Mouse (Mus musculus) lung, adult 2 months (tissue): ENCODE results near the gene Lbp. TPM values are rescaled to one million over a fixed set of nuclear protein-coding genes. Genes with fewer than 3 reads are reported as not detected.

Experiments
- DNase-seq: peaks from one replicate; pipeline ENCODE4 v3.0.0; 2022
- H3K4me1 ChIP-seq: fragments of 200-500 bp; 2 replicates; pipeline ENCODE4 v1.6.1; 2011; ENCODE audit warnings: low read length; ENCODE audit not compliant: control insufficient read depth, insufficient read depth
- H3K4me3 ChIP-seq: fragments of 200-500 bp; replicated peaks from 2 replicates; pipeline ENCODE3; 2011; ENCODE audit warnings: low read depth, mild to moderate bottlenecking, control low read depth, low read length; ENCODE audit errors: extremely low read depth
- CTCF ChIP-seq: fragments of 200-500 bp; IDR thresholded peaks from 2 replicates; pipeline ENCODE4 v1.5.1; 2011; ENCODE audit warnings: mild to moderate bottlenecking, low read length, control low read depth; ENCODE audit not compliant: insufficient read depth
- POLR2A ChIP-seq: fragments of 200-500 bp; IDR thresholded peaks from 2 replicates; pipeline ENCODE4 v1.6.1; 2011; ENCODE audit warnings: low read depth, mild to moderate bottlenecking, control low read depth, low read length, borderline replicate concordance; ENCODE audit errors: extremely low read depth
- WGBS: fragments of 180-500 bp; shearing (Covaris S2); methylation state at CpG from one replicate; pipeline ENCODE4 v1.1.7; 2018; 5-methylcytosine and 5-hydroxymethylcytosine counted together
- polyA plus RNA-seq: library from polyadenylated mRNA; depleted of rRNA; stranded (reverse); fragments of >200 nt; gene quantifications from 2 replicates; pipeline ENCODE4 v1.2.3, GENCODE M21; 2012

Lbp gene
- polyA plus RNA-seq, 1 experiment = 110 TPM

DNA sequence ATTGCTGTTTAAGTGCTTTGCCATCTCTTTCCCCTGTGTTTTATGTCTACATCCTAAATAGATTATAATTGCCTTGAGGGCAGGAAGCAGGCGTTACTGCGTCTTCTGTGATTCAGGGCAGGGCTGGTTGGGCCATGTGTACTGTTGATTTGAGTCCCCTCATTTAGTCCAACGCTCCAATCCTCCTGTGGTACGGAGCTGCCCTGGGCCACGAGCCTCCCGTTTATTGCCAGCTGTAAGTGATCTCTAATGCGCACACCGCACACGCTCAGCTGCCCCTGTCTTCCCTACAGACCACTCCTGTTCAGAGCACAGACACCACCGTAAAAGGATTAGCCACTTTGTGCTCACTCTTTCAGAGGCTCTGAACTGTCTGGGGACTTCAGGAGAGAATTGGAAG lies 31.4 kb downstream of the Lbp start:
- Histone ChIP-seq H3K4me1 (no peaks in the 10 kb centered on the region), H3K4me3 (no peak overlapping the region)
- DNase-seq = no peak
- 77% methylated on average over 10 of the region's 10 CpGs for WGBS
- TF ChIP-seq POLR2A (no peak), CTCF (no peak)

DNA sequence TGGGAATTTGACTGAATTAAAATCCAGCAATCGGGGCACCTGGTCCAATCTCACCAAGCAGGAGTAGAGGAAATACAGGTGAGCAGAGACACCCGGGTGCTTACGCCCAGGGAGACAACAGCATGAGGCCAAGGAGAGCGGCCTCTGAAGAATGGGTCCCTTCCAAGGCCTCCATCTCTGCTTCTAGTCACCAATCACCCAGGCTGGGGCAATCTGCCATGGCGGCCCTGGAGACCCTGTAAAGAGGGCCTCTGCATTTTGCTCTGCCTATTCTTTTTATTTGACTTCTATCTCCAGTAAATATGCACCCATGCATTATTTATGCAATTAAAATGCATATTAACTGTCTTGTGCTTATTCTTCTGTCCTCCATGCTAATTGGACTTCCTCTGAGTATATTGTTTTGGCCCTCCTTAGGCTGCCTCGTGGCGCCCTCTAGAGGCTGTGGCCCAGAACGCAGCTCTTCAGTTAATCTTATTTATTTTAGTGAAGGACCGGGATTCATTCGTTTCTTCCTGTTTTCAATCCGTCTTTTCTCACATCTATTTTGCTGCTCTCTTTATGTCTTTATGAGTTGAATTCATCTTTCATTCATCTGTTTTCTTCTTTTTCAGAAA lies 33.8 kb downstream of the Lbp start:
- TF ChIP-seq POLR2A = no peak
- peak; percentile 81 for TF ChIP-seq CTCF
- 36% methylated on average over 11 of the region's 11 CpGs for WGBS
- Histone ChIP-seq H3K4me1 (no peaks in the 10 kb centered on the region), H3K4me3 (no peak overlapping the region)
- peak; percentile 45 for DNase-seq

DNA sequence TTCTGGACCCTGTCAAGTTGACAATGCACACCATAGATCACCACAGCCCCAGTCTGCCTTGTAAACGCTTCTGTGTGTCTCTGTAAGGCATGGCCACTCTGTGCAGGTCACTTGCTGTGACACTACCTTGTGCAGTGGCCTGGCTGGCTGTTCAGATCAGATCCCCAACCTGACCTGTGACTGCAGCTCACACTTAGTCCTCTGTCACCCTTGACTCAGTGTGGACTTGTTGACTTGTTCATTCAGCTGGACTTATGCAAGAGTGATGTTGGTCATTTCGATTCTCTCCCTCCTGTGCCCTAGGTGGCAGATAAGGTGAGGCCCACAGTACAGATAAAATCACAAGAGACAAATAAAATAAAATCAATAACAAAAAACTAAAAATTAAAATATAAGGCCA lies 35.0 kb downstream of the Lbp start:
- DNase-seq = no peak
- no peak overlapping the region for H3K4me3 ChIP-seq
- no peak for TF ChIP-seq CTCF
- TF ChIP-seq POLR2A = no peak
- no peaks in the 10 kb centered on the region for H3K4me1 ChIP-seq
- 71% methylated on average over 2 of the region's 2 CpGs for WGBS

DNA sequence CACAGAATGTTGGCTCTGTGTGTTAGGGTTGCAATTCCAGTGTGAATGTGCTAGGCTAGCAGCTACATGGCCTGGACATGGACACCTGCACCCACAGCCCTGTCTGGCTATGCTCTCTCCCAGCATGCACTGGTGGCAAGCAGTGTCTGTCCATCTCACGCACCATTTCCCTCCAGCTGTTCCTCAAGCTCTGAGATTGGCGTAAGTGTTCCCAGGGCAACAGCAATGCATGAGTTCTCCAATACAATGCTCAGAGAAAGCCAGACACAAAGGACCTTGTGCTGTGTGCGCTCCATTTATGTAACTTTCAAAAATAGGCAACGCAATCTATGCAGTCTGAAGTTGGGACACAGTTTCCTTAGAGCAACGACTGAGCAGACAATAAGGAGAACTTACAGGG lies 37.2 kb downstream of the Lbp start:
- no peak overlapping the region for H3K4me3 ChIP-seq
- no peak for DNase-seq
- TF ChIP-seq POLR2A = no peak
- TF ChIP-seq CTCF = no peak
- H3K4me1 ChIP-seq = no peaks in the 10 kb centered on the region
- 80% methylated on average over 5 of the region's 5 CpGs for WGBS

DNA sequence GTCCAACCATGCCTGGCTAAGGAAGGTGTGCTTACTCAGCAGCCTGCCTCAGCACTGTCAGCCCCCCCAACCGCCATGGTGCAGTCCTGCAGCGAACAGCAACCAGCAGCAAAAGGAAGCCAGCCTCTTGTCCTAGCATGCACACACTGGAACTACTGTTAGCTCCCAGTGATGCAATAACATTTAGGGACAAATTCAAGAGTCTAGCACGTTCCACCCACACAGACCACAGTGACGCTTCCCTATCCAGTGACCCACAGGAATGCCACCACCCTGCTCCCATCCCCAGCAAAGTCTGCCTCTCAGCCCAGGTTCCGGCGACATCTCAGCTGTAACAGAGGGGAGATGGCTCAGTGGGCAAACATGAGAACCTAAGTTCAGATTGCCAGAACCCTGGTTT lies 40.2 kb downstream of the Lbp start:
- no peak for TF ChIP-seq CTCF
- TF ChIP-seq POLR2A = no peak
- 68% methylated on average over 6 of the region's 6 CpGs for WGBS
- DNase-seq = no peak
- Histone ChIP-seq H3K4me1 (no peaks in the 10 kb centered on the region), H3K4me3 (no peak overlapping the region)

DNA sequence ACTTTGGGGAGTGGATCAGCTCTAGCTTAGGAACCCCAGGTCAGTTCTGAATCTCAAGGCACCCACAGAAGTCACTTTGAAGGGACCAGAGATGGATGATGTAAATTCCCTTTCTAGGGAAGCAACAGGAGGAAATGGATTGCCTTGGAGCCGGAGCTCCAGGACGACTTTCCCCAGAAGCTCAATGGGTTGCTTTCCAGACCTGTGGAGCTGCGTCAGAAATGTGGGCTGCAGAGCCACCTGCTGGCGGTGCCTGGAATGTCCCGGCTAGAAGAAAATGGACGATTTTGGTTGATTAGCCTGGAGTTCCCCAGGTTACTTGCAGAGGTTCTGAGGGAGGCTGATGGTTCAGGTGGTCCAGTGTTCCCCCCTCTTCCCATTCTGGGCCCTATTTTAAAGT lies 41.6 kb downstream of the Lbp start:
- Histone ChIP-seq H3K4me1 (no peaks in the 10 kb centered on the region), H3K4me3 (no peak overlapping the region)
- TF ChIP-seq POLR2A (no peak), CTCF (peak; percentile 92)
- DNase-seq = peak; percentile 70
- 1% methylated on average over 6 of the region's 6 CpGs for WGBS

DNA sequence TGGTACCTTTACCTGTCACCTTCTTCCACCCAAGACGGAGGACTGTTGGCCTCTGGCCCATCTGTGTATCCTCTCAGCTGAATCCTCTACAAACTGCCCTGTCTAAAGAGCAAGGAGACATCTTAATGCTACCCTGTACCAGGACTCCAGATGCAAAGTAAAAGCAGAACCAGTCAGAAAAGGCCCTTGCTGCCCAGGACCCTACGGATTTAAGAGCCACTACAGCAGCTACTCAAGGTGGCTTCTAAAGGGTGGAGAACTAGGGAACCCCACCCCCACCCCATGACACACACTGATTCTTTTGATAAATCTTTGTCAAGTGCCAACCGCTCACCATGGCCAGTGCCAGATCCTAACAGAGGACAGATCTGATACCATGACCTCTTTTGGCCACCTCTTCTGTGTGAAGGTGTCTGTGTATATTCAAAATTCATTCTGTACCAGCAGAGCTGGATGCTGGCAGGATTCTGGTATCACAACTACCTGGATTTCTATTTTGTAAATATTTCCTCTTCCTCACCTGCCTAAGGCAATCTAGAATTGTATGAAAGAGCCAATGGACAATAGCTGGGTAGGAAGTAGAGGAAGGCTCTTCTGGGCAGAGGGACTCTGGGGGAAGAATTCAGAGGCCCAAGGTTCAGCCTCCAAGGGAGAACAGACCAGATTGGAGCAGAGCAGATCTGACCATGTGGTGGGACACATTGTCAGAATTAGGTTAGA lies 46.7 kb downstream of the Lbp start:
- Histone ChIP-seq H3K4me1 (no peaks in the 10 kb centered on the region), H3K4me3 (no peak overlapping the region)
- no peak for DNase-seq
- 76% methylated on average over 3 of the region's 3 CpGs for WGBS
- TF ChIP-seq POLR2A (no peak), CTCF (no peak)

DNA sequence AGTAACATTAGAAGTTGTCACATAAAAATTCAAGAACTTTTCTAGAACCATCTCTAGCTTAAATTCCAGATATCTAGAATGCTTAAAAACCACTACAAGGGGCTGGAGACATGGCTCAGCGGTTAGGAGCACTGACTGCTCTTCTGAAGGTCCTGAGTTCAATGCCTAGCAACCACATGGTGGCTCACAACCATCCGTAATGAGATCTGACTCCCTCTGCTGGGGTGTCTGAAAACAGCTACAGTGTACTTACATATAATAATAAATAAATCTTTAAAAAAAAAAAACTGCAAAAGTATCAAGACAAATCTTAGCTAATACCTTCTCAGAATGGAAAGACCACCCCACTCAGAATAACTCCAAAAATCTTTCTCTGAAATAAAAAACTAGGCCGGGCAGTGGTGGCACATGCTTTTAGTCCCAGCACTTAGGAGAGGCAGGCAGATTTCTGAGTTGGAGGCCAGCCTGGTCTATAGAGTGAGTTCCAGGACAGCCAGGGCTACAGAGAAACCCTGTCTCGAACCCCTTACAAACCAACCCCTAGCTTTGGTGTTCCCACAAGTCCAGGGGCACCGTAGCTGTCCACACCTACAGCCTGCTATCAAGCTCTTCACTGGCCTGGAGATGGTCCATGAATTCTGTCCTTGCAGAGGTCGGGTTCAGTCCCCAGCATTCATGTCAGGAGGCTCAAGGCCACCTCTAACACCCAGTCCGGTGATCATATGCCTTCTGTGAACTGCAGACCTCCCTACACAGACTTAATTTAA lies 48.2 kb downstream of the Lbp start:
- no peak for TF ChIP-seq POLR2A
- no peak for TF ChIP-seq CTCF
- DNase-seq = no peak
- Histone ChIP-seq H3K4me1 (no peaks in the 10 kb centered on the region), H3K4me3 (no peak overlapping the region)
- WGBS = 79% methylated on average over 7 of the region's 7 CpGs

DNA sequence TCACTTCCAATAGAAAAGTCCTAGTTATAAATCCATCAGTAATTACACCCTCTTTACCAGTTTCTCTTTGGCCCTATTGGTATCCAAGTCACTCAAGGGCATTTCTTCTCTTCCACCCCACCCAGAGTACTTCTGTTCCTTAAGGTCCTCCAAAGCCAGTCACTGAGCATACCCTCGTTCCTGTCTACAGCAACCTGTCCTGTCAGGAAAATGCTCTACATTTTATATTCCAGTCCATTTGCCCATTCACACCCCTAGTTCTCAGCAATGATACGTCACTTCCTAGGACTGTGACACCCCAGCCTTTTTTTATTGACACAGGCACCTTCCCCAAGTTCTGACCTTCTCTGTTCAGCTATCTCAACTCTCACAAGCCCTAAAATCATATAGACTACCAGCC lies 48.9 kb downstream of the Lbp start:
- DNase-seq = no peak
- whole genome bisulfite sequencing = 89% methylated on average over 2 of the region's 2 CpGs
- Histone ChIP-seq H3K4me1 (no peaks in the 10 kb centered on the region; the same call in 1 of the 2 replicates), H3K4me3 (no peak overlapping the region)
- no peak for TF ChIP-seq CTCF
- no peak for TF ChIP-seq POLR2A
